Mouse (Mus musculus): ENCODE results near the gene Nox1. TPM values are rescaled to one million over a fixed set of nuclear protein-coding genes. Genes with fewer than 3 reads are reported as not detected.

Gene Nox1
- polyA plus RNA-seq, 1 experiment, result 0.14 TPM

DNA sequence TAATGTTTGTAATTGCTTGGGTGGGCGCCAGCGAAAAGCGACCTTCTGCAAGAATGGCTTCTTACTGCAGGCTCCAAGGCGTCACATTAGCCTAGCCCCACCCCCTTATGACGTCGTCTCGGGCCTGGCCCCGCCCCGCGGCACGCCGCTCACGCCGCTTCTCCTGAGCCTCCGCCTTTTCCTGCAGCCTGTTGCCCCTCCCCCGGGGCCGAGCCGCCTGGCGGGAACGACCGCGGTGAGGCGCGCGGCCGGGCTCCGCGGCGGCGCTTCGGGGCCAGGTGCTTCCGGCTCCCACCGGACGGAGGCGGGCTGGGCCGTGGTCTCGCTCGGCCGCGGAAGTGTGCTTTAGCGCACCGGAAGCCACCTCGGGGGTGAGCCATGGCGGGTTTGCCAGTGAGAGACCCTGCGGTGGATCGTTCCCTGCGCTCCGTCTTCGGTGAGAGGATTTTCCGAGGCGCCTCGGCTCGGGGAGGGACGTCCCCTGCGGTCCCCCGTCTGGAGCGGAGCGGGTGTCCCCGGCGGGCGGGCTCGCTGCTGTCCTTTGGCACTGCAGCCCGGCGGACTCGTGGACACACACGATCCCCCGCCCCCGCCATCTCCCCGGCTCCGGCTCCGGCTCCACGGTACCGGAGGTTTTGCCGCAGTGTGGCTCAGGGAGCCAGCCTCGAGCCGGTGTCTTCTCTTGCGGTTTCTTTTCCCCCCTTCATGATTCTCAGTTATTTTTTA is 162.6 kb downstream of the Nox1 start, which contains the start of gene Cstf2:
Gene Cstf2, plus strand, starts transcription at position 201 of the 726 bp plus-strand sequence.
- DNase-seq, result peak; percentile 97
- TF ChIP-seq CTCF (conservative IDR thresholded peaks at IDR 0.05; ENCODE audit: insufficient read depth, insufficient read length, low read depth, low read length) (no peak), POLR2A (IDR thresholded peaks at IDR 0.05; ENCODE audit: low read depth, low read length) (no peak)
- WGBS, result under 1% methylated on average over 73 of the region's 77 CpGs
- Histone ChIP-seq H3K4me1 (ENCODE audit: control insufficient read depth, insufficient read depth, low read length) (no peaks in the 10 kb centered on the region), H3K27ac (ENCODE audit: insufficient read depth, low read depth, low read length) (peak within 1 kb of the TSS; percentile 86), H3K36me3 (ENCODE audit: control insufficient read depth, insufficient read depth, low read length) (peaks cover 2% of the 10 kb centered on the region; the same call in 1 of the 2 replicates), H3K27me3 (replicated peaks; ENCODE audit: control insufficient read depth, insufficient read depth, low read length) (no peaks in the 10 kb centered on the region), H3K4me3 (ENCODE audit: insufficient read depth, low read depth, low read length) (peak within 1 kb of the TSS; percentile 95)

DNA sequence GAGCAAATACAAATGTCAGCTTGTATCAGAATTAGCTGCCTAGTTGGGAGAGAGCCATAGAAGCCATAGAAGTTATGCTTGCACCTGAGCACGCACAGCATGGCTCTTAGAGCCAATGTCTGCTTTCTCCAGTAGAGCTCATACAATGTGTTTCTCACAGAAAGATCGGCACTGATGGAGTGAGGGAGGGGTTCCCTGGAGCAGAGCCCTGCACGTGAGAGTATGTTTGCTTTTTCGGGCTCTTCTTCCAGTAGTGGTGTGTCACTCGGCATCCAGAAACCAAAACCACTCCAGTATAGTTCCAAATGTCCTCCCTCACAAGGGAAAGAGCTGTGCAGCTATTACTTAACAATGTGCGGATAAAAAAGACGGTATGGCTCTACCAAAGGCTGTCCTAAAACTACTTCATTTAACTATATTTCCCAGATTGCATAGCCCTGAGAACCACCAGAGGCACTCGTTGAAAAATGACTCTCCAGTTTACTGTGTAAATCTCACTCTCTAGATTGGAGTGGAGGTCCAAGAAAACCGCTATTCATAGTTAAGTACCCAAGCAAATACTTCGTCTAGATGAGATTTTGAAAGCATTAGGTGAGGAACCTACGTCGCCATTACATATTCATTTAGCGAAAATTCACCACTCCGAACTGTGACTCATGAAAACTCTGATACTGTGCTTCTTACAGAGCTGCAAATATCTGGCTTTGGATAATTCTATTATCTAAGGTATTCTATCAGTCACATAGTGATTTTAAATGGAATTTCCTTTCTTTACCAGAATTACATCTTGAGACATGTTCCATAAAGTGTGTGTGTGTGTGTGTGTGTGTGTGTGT is 163.5 kb downstream of the Nox1 start:
- 74% methylated on average over 14 of the region's 14 CpGs for WGBS
- TF ChIP-seq POLR2A (IDR thresholded peaks at IDR 0.05; ENCODE audit: low read depth, low read length), result no peak
- no peak for TF ChIP-seq CTCF (conservative IDR thresholded peaks at IDR 0.05; ENCODE audit: insufficient read depth, insufficient read length, low read depth, low read length)
- no peak for DNase-seq

DNA sequence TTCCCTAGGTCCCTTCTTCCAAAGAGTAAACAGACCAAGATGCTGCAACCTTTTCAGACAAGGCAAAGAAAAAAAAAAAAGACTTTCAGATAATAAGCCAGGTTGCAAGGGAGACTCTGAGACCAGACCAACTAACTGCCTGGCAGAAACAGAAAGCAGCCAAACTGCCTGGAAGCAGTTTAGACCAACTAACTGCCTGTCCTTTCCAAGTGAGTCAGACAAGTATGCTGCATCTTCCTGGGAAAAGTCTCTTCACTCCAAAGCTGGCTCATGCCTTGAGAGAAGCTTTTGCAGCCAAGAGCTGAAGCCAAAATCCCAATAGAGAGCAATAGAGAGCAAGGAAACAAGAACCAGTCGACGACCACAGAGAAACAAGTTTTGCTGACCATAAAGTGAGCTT is 164.9 kb downstream of the Nox1 start:
- TF ChIP-seq POLR2A (IDR thresholded peaks at IDR 0.05; ENCODE audit: low read depth, low read length) (no peak), CTCF (conservative IDR thresholded peaks at IDR 0.05; ENCODE audit: insufficient read depth, insufficient read length, low read depth, low read length) (no peak)
- Histone ChIP-seq H3K4me1 (ENCODE audit: control insufficient read depth, insufficient read depth, low read length) (no peaks in the 10 kb centered on the region), H3K36me3 (ENCODE audit: control insufficient read depth, insufficient read depth, low read length) (no peaks in the 10 kb centered on the region), H3K27ac (ENCODE audit: insufficient read depth, low read depth, low read length) (no peak overlapping the region), H3K4me3 (ENCODE audit: insufficient read depth, low read depth, low read length) (no peak overlapping the region), H3K27me3 (replicated peaks; ENCODE audit: control insufficient read depth, insufficient read depth, low read length) (no peaks in the 10 kb centered on the region)
- 75% methylated on average over 2 of the region's 2 CpGs for WGBS
- DNase-seq, result no peak

More for the DNA sequence above, 163.5 kb downstream of the Nox1 start:
- Histone ChIP-seq H3K27ac (ENCODE audit: insufficient read depth, low read depth, low read length) (no peak overlapping the region), H3K4me1 (ENCODE audit: control insufficient read depth, insufficient read depth, low read length) (no peaks in the 10 kb centered on the region), H3K4me3 (ENCODE audit: insufficient read depth, low read depth, low read length) (0 out of 2 replicates have a peak overlapping the region, but pooled peaks have one; percentile 95), H3K36me3 (ENCODE audit: control insufficient read depth, insufficient read depth, low read length) (peaks cover 2% of the 10 kb centered on the region; the same call in 1 of the 2 replicates), H3K27me3 (replicated peaks; ENCODE audit: control insufficient read depth, insufficient read depth, low read length) (no peaks in the 10 kb centered on the region)

DNA sequence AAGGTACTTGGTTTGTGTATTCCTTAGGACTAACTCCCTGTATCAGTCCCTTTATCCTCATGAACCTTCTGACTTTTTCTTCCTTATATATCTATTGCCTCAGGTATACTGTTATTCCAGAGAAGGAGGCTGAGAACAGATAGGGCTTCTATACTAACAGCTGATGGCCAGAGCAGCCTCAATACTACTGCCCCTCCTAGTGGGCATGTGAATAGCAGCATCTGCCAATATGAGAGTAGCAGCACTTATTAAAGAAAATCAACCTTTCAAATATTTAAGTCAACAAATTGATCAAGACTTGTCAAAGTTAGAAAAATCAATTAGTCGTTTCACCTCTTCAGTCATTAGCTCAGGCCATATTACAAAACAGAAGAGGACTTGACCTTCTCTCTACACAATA is 172.8 kb downstream of the Nox1 start:
- Histone ChIP-seq H3K4me3 (ENCODE audit: insufficient read depth, low read depth, low read length) (no peak overlapping the region), H3K27me3 (replicated peaks; ENCODE audit: control insufficient read depth, insufficient read depth, low read length) (no peaks in the 10 kb centered on the region), H3K36me3 (ENCODE audit: control insufficient read depth, insufficient read depth, low read length) (no peaks in the 10 kb centered on the region), H3K4me1 (ENCODE audit: control insufficient read depth, insufficient read depth, low read length) (no peaks in the 10 kb centered on the region), H3K27ac (ENCODE audit: insufficient read depth, low read depth, low read length) (no peak overlapping the region)
- no peak for TF ChIP-seq POLR2A (IDR thresholded peaks at IDR 0.05; ENCODE audit: low read depth, low read length)
- no peak for TF ChIP-seq CTCF (conservative IDR thresholded peaks at IDR 0.05; ENCODE audit: insufficient read depth, insufficient read length, low read depth, low read length)
- DNase-seq, result no peak
- 69% methylated on average over 1 of the region's 1 CpGs for WGBS

Other genes starting within 250 kb of the Nox1 start
- 1.2 and 1.5 TPM in 2 replicates for gene Sytl4, start 240.1 kb downstream of the Nox1 start, polyA plus RNA-seq (2012; rRNA removed)
- 8.6 and 9.6 TPM in 2 replicates for gene Cstf2, start 162.8 kb downstream of the Nox1 start, polyA plus RNA-seq (2012; rRNA removed)
- 0.56 and 0.67 TPM in 2 replicates for gene Xkrx, start 59.9 kb downstream of the Nox1 start, polyA plus RNA-seq (2012; rRNA removed)
- not detected in 2 replicates for gene Arl13a, start 34.5 kb downstream of the Nox1 start, polyA plus RNA-seq (2012; rRNA removed)
- gene Trmt2b, start 55.0 kb upstream of the Nox1 start, polyA plus RNA-seq (2012; rRNA removed), result 18.1 and 20.1 TPM in 2 replicates
- 3.8 and 4.8 TPM in 2 replicates for gene Tmem35a, start 73.3 kb upstream of the Nox1 start, polyA plus RNA-seq (2012; rRNA removed)
- 0.09 and 0.23 TPM in 2 replicates for gene Cenpi, start 86.1 kb upstream of the Nox1 start, polyA plus RNA-seq (2012; rRNA removed)
- gene Drp2, start 182.6 kb upstream of the Nox1 start, polyA plus RNA-seq (2012; rRNA removed), result 0.09 and 0.19 TPM in 2 replicates